Mouse (Mus musculus) layer of hippocampus, adult 8-10 months (tissue): Measurements from ENCODE around the gene Rnf32. TPM values are rescaled to one million over a fixed set of nuclear protein-coding genes. Genes with fewer than 3 reads are reported as not detected.

Experiments
- DNase-seq, 2 experiments: peaks; one replicate each; pipeline ENCODE4 v3.0.0; 2022; ENCODE audit warnings: low spot score in 2 of 2
- total RNA-seq, 4 experiments: library from RNA; stranded (reverse); gene quantifications; 2 replicates each; pipeline ENCODE4 v1.2.4; 2022

The Rnf32 gene
- total RNA-seq, 4 experiments from 2014 or later: 15.5 to 30.5 (median 20.8) TPM

DNA sequence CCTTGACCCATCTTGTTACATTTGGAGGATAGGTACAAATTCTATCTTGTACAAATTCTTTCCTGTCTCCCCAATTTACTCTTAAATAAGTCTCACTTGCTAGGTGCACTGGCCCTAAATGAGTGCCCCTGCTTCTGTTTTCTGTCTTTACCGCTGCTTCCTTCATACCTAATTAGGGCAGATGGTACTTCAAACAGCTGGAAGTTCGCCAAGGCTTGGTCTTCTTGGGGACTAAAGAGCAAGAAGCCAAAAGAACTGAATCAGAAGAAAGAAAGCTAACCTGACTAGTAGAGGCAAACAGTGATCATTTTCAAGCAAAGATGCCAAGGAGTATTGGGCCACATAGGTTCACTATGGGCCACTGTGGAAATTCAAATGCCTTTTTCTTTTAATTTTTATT, 77.6 kb downstream of the Rnf32 start:
- DNase-seq: no peak

DNA sequence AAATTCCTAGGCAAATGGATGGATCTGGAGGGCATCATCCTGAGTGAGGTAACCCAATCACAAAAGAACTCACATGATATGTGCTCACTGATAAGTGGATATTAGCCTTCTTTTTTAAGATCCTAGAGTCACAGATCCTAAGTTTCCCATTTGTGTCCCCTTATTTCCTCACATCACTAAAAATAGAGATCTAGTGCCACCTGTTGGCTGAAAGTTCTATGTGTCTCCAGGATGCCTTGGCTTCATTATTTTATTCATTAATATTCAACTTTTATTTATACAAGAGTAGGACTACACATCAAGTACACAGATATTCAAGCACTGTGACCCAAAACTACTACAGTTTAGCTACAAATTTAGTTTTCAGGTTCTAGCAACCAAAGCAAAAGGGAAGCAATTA, 79.0 kb downstream of the Rnf32 start:
- DNase-seq: no peak

Other genes starting within 250 kb of the Rnf32 start
- gene Lmbr1, start 182.4 kb downstream of the Rnf32 start, total RNA-seq: 10 to 100 TPM; 23.7 to 32.0 (median 29.6) TPM
- gene Nom1, start 238.7 kb downstream of the Rnf32 start, total RNA-seq: 10 to 100 TPM; 24.0 to 26.5 (median 24.8) TPM